Mouse (Mus musculus) kidney, adult 2 months (tissue): ENCODE measurements around the gene Ap3b1.

Experiments
- CTCF ChIP-seq: fragments of 200-500 bp; conservative IDR thresholded peaks from 2 replicates; pipeline ENCODE4 v1.5.1; 2011; ENCODE audit warnings: low read depth, mild to moderate bottlenecking, control low read depth, low read length, moderate library complexity, mixed read lengths; ENCODE audit not compliant: insufficient read depth, insufficient read length
- POLR2A ChIP-seq: fragments of 200-500 bp; IDR thresholded peaks from one replicate; pipeline ENCODE4 v1.6.1; 2011; ENCODE audit warnings: low read depth, low read length, control low read depth

DNA sequence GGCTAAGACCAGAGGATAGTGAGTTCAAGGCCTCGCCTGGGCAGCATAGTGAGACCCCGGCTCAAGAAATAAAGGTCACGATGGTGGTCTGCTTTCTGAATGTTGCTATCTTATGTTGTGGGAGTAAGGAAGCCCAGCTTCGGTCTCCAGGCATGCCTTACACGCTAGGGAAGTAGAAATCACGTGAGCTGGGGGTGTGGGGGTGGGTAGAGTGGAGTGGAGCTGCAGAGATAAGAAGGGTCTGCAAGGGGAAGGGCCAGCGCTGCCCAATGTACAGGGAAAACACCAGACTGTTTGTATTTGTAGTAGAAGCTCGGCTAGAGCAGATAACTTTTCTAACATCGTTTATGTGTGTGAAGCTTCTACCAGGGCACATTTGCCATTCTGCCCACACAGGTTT, 155.1 kb downstream of the Ap3b1 start:
- no peak for TF ChIP-seq CTCF
- no peak for TF ChIP-seq POLR2A
